Mouse (Mus musculus) neutrophil, adult 5-6 weeks (primary cell): ENCODE results near the gene Cmip. TPM values are rescaled to one million over a fixed set of nuclear protein-coding genes. Genes with fewer than 3 reads are reported as not detected.

Source experiments
- ATAC-seq: fragments of 151-379, 151-347 bp; 2 replicates; pipeline ENCODE4 v1.8.0; 2017; ENCODE audit warnings: mild to moderate bottlenecking, moderate TSS enrichment; ENCODE audit not compliant: insufficient number of reproducible peaks, poor library complexity, low FRiP score, severe bottlenecking; ENCODE audit errors: extremely low read depth
- total RNA-seq: library from RNA; stranded (forward); fragments of 200-1000 nt; gene quantifications from 2 replicates; pipeline ENCODE4 v1.2.3, GENCODE M21; 2017

Cmip gene
- total RNA-seq, 1 experiment from 2014 or later: 74.6 TPM

- no peak for ATAC-seq
Observed at GRCm38 (mm10) chr8:117469431-117470341, 212.8 kb downstream of the Cmip start.

- ATAC-seq: no peak
Observed at GRCm38 (mm10) chr8:117470342-117470781, 213.5 kb downstream of the Cmip start.

- ATAC-seq: peak; percentile 43
Observed at GRCm38 (mm10) chr8:117471174-117471573, 214.3 kb downstream of the Cmip start.

- ATAC-seq: no peak
Observed at GRCm38 (mm10) chr8:117471655-117472054, 214.8 kb downstream of the Cmip start.

- ATAC-seq: no peak
Observed at GRCm38 (mm10) chr8:117472332-117472731, 215.5 kb downstream of the Cmip start.

GRCm38 (mm10) chr8:117474944-117475343 lies 218.1 kb downstream of the Cmip start:
- ATAC-seq: peak; percentile 73

GRCm38 (mm10) chr8:117475819-117476218 lies 219.0 kb downstream of the Cmip start:
- ATAC-seq: peak; percentile 83

GRCm38 (mm10) chr8:117478082-117478481 lies 221.2 kb downstream of the Cmip start:
- ATAC-seq: no peak

- no peak for ATAC-seq
Observed at GRCm38 (mm10) chr8:117479996-117480395, 223.1 kb downstream of the Cmip start.

- ATAC-seq: peak; percentile 47; the same call in 1 of the 2 replicates
Observed at GRCm38 (mm10) chr8:117480516-117480915, 223.7 kb downstream of the Cmip start.

GRCm38 (mm10) chr8:117481830-117482229 lies 225.0 kb downstream of the Cmip start:
- peak; percentile 90 for ATAC-seq

- ATAC-seq: no peak
Observed at GRCm38 (mm10) chr8:117484731-117485130, 227.9 kb downstream of the Cmip start.

GRCm38 (mm10) chr8:117485316-117485715 lies 228.5 kb downstream of the Cmip start:
- ATAC-seq: no peak

- no peak for ATAC-seq
Observed at GRCm38 (mm10) chr8:117488246-117489005, 231.6 kb downstream of the Cmip start.

- no peak for ATAC-seq
Observed at GRCm38 (mm10) chr8:117493543-117493942, 236.7 kb downstream of the Cmip start.

- ATAC-seq: no peak; the same call in 1 of the 2 replicates
Observed at GRCm38 (mm10) chr8:117494874-117495273, 238.0 kb downstream of the Cmip start.

- peak; percentile 65 for ATAC-seq
Observed at GRCm38 (mm10) chr8:117498179-117498914, 241.5 kb downstream of the Cmip start, which contains the start of gene Plcg2. TSS of gene Plcg2 (plus strand) at chr8:117498291.

GRCm38 (mm10) chr8:117498915-117499540 lies 242.2 kb downstream of the Cmip start:
- 0 out of 2 replicates have a peak, but pooled peaks have one; percentile 0 for ATAC-seq
